8 mouse cellular contexts compared by ENCODE assay signal in genomic region chr11:62675480-62676289, GRCm38 (mm10). TPM values are rescaled to one million over a fixed set of nuclear protein-coding genes. Genes with fewer than 3 reads are reported as not detected.
DNase-seq lines count a peak whose midpoint lies in the region; ATAC-seq lines count a peak whose summit lies in the region.

No protein-coding gene starts in this region.

- H3K9me3 ChIP-seq in hindbrain, embryonic 10.5 days, result no peaks in the 10 kb centered on the region
- no peaks in the 10 kb centered on the region for H3K9me3 ChIP-seq in lung, embryonic 16.5 days (ENCODE audit: control insufficient read depth, low read length)

- WGBS in hindbrain, embryonic 10.5 days, result 22% methylated on average over 17 of the region's 17 CpGs
- WGBS in lung, embryonic 16.5 days, result 17% methylated on average over 17 of the region's 17 CpGs

- no peaks in the 10 kb centered on the region for H3K27me3 ChIP-seq in hindbrain, embryonic 10.5 days (ENCODE audit: insufficient read depth, poor library complexity, severe bottlenecking)
- H3K27me3 ChIP-seq in lung, embryonic 16.5 days (ENCODE audit: control insufficient read depth, insufficient read depth, low read depth, low read length), result no peaks in the 10 kb centered on the region

- peak overlapping the region; percentile 75 for H3K27ac ChIP-seq in hindbrain, embryonic 10.5 days
- H3K27ac ChIP-seq in lung, embryonic 16.5 days (ENCODE audit: low read length), result no peak overlapping the region

- H3K4me2 ChIP-seq in lung, embryonic 16.5 days (ENCODE audit: low read depth, low read length), result peak overlapping the region; percentile 58

- ATAC-seq in frontal cortex, adult (ENCODE audit: low TSS enrichment), result peak; percentile 95
- ATAC-seq in lung, embryonic 16.5 days (ENCODE audit: low read depth), result peak; percentile 96

- no peaks in the 10 kb centered on the region for H3K36me3 ChIP-seq in hindbrain, embryonic 10.5 days
- no peaks in the 10 kb centered on the region for H3K36me3 ChIP-seq in lung, embryonic 16.5 days (ENCODE audit: control insufficient read depth, insufficient read depth, low read length)

- peak overlapping the region; percentile 64 for H3K9ac ChIP-seq in lung, embryonic 16.5 days (ENCODE audit: low read length)

- H3K4me3 ChIP-seq in hindbrain, embryonic 10.5 days, result peak overlapping the region; percentile 39
- peak overlapping the region; percentile 36 for H3K4me3 ChIP-seq in lung, embryonic 16.5 days (ENCODE audit: low read length)

- peak; percentile 82 for DNase-seq in Muller cell, postnatal 12 days (ENCODE audit: inconsistent ontology term)
- peak; percentile 61 for DNase-seq in cerebellum, adult 8-10 months
- peak; percentile 76 for DNase-seq in hindbrain, embryonic 10.5 days (ENCODE audit: low spot score)
- peak; percentile 65 for DNase-seq in layer of hippocampus, adult 9-10 months (ENCODE audit: low spot score)
- DNase-seq in ovary, postnatal 10 days (ENCODE audit: low spot score), result peak; percentile 21
- peak; percentile 40 to 53 for DNase-seq in thymus, postnatal 36 days

- peaks cover 30% of the 10 kb centered on the region for H3K4me1 ChIP-seq in hindbrain, embryonic 10.5 days (replicated peaks)
- H3K4me1 ChIP-seq in lung, embryonic 16.5 days (replicated peaks; ENCODE audit: control insufficient read depth, insufficient read depth, low read length), result no peaks in the 10 kb centered on the region

RNA-seq across cellular contexts. Expression of gene Mmgt2, which starts 27.2 kb away (rescaled TPM):
- 36.1 and 47.3 TPM in 2 replicates for polyA plus RNA-seq in hindbrain, embryonic 10.5 days (2016; fragmentation: Nextera tagmentation; extraction: Ambion mirVana)
- polyA plus RNA-seq in lung, embryonic 16.5 days (2015; fragmentation: Nextera tagmentation; extraction: Ambion mirVana), result 34.6 and 38.1 TPM in 2 replicates

RNA-seq across cellular contexts. Expression of gene Lrrc75a, which starts 27.4 kb away (rescaled TPM):
- polyA plus RNA-seq in hindbrain, embryonic 10.5 days (2016; fragmentation: Nextera tagmentation; extraction: Ambion mirVana), result 12.6 and 15.0 TPM in 2 replicates
- polyA plus RNA-seq in lung, embryonic 16.5 days (2015; fragmentation: Nextera tagmentation; extraction: Ambion mirVana), result 10.6 and 11.8 TPM in 2 replicates

RNA-seq across cellular contexts. Expression of gene Zfp287, which starts 56.0 kb away (rescaled TPM):
- 13.4 and 13.9 TPM in 2 replicates for polyA plus RNA-seq in hindbrain, embryonic 10.5 days (2016; fragmentation: Nextera tagmentation; extraction: Ambion mirVana)
- polyA plus RNA-seq in lung, embryonic 16.5 days (2015; fragmentation: Nextera tagmentation; extraction: Ambion mirVana), result 5.4 and 5.8 TPM in 2 replicates

Comparison
In these comparisons a context has a peak if more than half of its experiments do, and no peak if none do; other contexts are left out.
1. DNase-seq: peak in every context shown above with its lines; median percentile 82 in Muller cell, postnatal 12 days; 76 in hindbrain, embryonic 10.5 days; 65 in layer of hippocampus, adult 9-10 months; 61 in cerebellum, adult 8-10 months; 46 in thymus, postnatal 36 days; 21 in ovary, postnatal 10 days.